Mouse (Mus musculus) hindbrain, postnatal 0 days (tissue): Measurements from ENCODE around the gene Arfgef3. TPM values are rescaled to one million over a fixed set of nuclear protein-coding genes. Genes with fewer than 3 reads are reported as not detected.

Experiments
- ATAC-seq: fragments of 200-750 bp; cut with Nextera tagmentation; 2 replicates; pipeline ENCODE4 v1.8.0; 2017; ENCODE audit warnings: mild to moderate bottlenecking, moderate TSS enrichment, moderate library complexity
- DNase-seq: peaks from one replicate; pipeline ENCODE4 v3.0.0-alpha.2; 2015; ENCODE audit warnings: low spot score
- H3K27ac ChIP-seq: fragments of 300-500 bp; sonication (generic); 2 replicates; pipeline ENCODE4 v1.5.1; 2014; ENCODE audit warnings: mild to moderate bottlenecking
- H3K27me3 ChIP-seq: fragments of 300-500 bp; sonication (generic); 2 replicates; pipeline ENCODE4 v1.6.1; 2014; ENCODE audit warnings: low read length, mixed read lengths; ENCODE audit not compliant: insufficient read depth
- H3K36me3 ChIP-seq: fragments of 300-500 bp; sonication (generic); 2 replicates; pipeline ENCODE4 v1.6.1; 2014; ENCODE audit warnings: low read length, mixed read lengths; ENCODE audit not compliant: insufficient read depth
- H3K4me1 ChIP-seq: fragments of 300-500 bp; sonication (generic); 2 replicates; pipeline ENCODE4 v1.6.1; 2014; ENCODE audit warnings: antibody characterized with exemption, low read length, mixed read lengths; ENCODE audit not compliant: insufficient read depth
- H3K4me2 ChIP-seq: fragments of 300-500 bp; sonication (generic); 2 replicates; pipeline ENCODE4 v1.6.1; 2014; ENCODE audit warnings: low read depth, mild to moderate bottlenecking, low read length, moderate library complexity, mixed read lengths
- H3K4me3 ChIP-seq: fragments of 300-500 bp; sonication (generic); 2 replicates; pipeline ENCODE4 v1.5.1; 2014; ENCODE audit warnings: low read length
- H3K9ac ChIP-seq: fragments of 300-500 bp; sonication (generic); replicated peaks from 2 replicates; pipeline ENCODE4 v1.6.1; 2014; ENCODE audit warnings: mild to moderate bottlenecking, low read length, moderate library complexity, mixed read lengths
- H3K9me3 ChIP-seq: fragments of 300-500 bp; sonication (generic); 2 replicates; pipeline ENCODE4 v1.6.1; 2016; ENCODE audit warnings: low read length, mixed read lengths
- CTCF ChIP-seq: IDR thresholded peaks from 2 replicates; pipeline ENCODE4 v1.5.1; 2016; ENCODE audit warnings: antibody characterized with exemption, control low read depth, low read depth
- WGBS: fragments of 180-500 bp; shearing (Covaris S2); extraction: QIAGEN DNeasy Blood & Tissue Kit; methylation state at CpG from one replicate; pipeline ENCODE4 v1.1.7; 2014; 5-methylcytosine and 5-hydroxymethylcytosine counted together
- polyA plus RNA-seq: library from polyadenylated mRNA; unstranded; fragments of >200 nt; fragmentation: Nextera tagmentation; extraction: Ambion mirVana; gene quantifications from 2 replicates; pipeline ENCODE4 v1.2.1, GENCODE M21; 2015
- total RNA-seq: library from RNA; depleted of rRNA; stranded (reverse); fragments of >200 nt; gene quantifications from 2 replicates; pipeline ENCODE4 v1.2.3, GENCODE M21; 2014; rRNA removed

The Arfgef3 gene
- 34.5 and 39.0 TPM in 2 replicates for total RNA-seq
- 5.3 and 5.6 TPM in 2 replicates for polyA plus RNA-seq

- Histone ChIP-seq H3K27ac (peak within 1 kb of the TSS; percentile 97), H3K4me2 (peak within 1 kb of the TSS; percentile 82), H3K4me1 (no peaks in the 10 kb centered on the region), H3K9ac (peak within 1 kb of the TSS; percentile 86), H3K4me3 (peak within 1 kb of the TSS; percentile 67), H3K9me3 (no peaks in the 10 kb centered on the region), H3K27me3 (no peaks in the 10 kb centered on the region), H3K36me3 (no peaks in the 10 kb centered on the region)
- under 1% methylated on average over 50 of the region's 50 CpGs for WGBS
- DNase-seq = peak; percentile 72
- ATAC-seq = peak; percentile 86
- no peak for TF ChIP-seq CTCF
Measured at GRCm38 (mm10) chr10:18743286-18744142, at the start of gene Arfgef3. Gene Arfgef3, minus strand, starts transcription at chr10:18743949.

GRCm38 (mm10) chr10:18790063-18790462 is 46.3 kb upstream of the Arfgef3 start:
- 76% methylated on average over 4 of the region's 4 CpGs for WGBS
- no peak for DNase-seq

GRCm38 (mm10) chr10:18788601-18789000 is 44.9 kb upstream of the Arfgef3 start:
- no peak overlapping the region for H3K4me3 ChIP-seq
- 64% methylated on average over 1 of the region's 1 CpGs for WGBS
- H3K36me3 ChIP-seq = no peaks in the 10 kb centered on the region
- no peak overlapping the region for H3K4me2 ChIP-seq
- no peak overlapping the region for H3K27ac ChIP-seq
- no peaks in the 10 kb centered on the region for H3K9me3 ChIP-seq
- no peak for ATAC-seq
- no peaks in the 10 kb centered on the region for H3K4me1 ChIP-seq
- no peak for DNase-seq
- H3K9ac ChIP-seq = no peak overlapping the region
- no peaks in the 10 kb centered on the region for H3K27me3 ChIP-seq
- TF ChIP-seq CTCF = no peak

More at GRCm38 (mm10) chr10:18790063-18790462, 46.3 kb upstream of the Arfgef3 start:
- no peak for TF ChIP-seq CTCF
- ATAC-seq = no peak
- no peak overlapping the region for H3K9ac ChIP-seq
- H3K36me3 ChIP-seq = no peaks in the 10 kb centered on the region
- no peaks in the 10 kb centered on the region for H3K9me3 ChIP-seq
- H3K27me3 ChIP-seq = no peaks in the 10 kb centered on the region
- no peak overlapping the region for H3K27ac ChIP-seq
- H3K4me3 ChIP-seq = no peak overlapping the region
- no peaks in the 10 kb centered on the region for H3K4me1 ChIP-seq
- H3K4me2 ChIP-seq = no peak overlapping the region

GRCm38 (mm10) chr10:18786693-18787092 is 42.9 kb upstream of the Arfgef3 start, which contains the start of gene Gm4922:
Gene Gm4922, minus strand, starts transcription at chr10:18786793.
- no peak for ATAC-seq
- Histone ChIP-seq H3K9ac (no peak within 1 kb of the TSS), H3K36me3 (no peaks in the 10 kb centered on the region), H3K4me1 (no peaks in the 10 kb centered on the region), H3K27me3 (no peaks in the 10 kb centered on the region), H3K4me2 (no peak within 1 kb of the TSS), H3K9me3 (no peaks in the 10 kb centered on the region), H3K4me3 (no peak within 1 kb of the TSS), H3K27ac (no peak within 1 kb of the TSS)
- 88% methylated on average over 1 of the region's 1 CpGs for WGBS
- no peak for DNase-seq
- no peak for TF ChIP-seq CTCF

- WGBS = 39% methylated on average over 3 of the region's 3 CpGs
- no peaks in the 10 kb centered on the region for H3K36me3 ChIP-seq
Measured at GRCm38 (mm10) chr10:18777546-18777945, 33.8 kb upstream of the Arfgef3 start.

GRCm38 (mm10) chr10:18772537-18773179 is 28.9 kb upstream of the Arfgef3 start:
- ATAC-seq (no peak), DNase-seq (peak; percentile 20)
- 49% methylated on average over 4 of the region's 4 CpGs for WGBS

More at GRCm38 (mm10) chr10:18777546-18777945, 33.8 kb upstream of the Arfgef3 start:
- Histone ChIP-seq H3K27ac (no peak overlapping the region), H3K4me1 (no peaks in the 10 kb centered on the region), H3K9me3 (no peaks in the 10 kb centered on the region), H3K9ac (no peak overlapping the region), H3K27me3 (no peaks in the 10 kb centered on the region), H3K4me2 (no peak overlapping the region), H3K4me3 (no peak overlapping the region)
- no peak for ATAC-seq
- DNase-seq = no peak
- no peak for TF ChIP-seq CTCF

More at GRCm38 (mm10) chr10:18772537-18773179, 28.9 kb upstream of the Arfgef3 start:
- Histone ChIP-seq H3K9me3 (no peaks in the 10 kb centered on the region), H3K27me3 (no peaks in the 10 kb centered on the region), H3K27ac (no peak overlapping the region), H3K4me1 (no peaks in the 10 kb centered on the region), H3K4me2 (no peak overlapping the region), H3K36me3 (no peaks in the 10 kb centered on the region), H3K4me3 (no peak overlapping the region), H3K9ac (no peak overlapping the region)
- TF ChIP-seq CTCF = no peak
